Mouse (Mus musculus): ENCODE results near the gene Rtn1. TPM values are rescaled to one million over a fixed set of nuclear protein-coding genes. Genes with fewer than 3 reads are reported as not detected.

Rtn1 gene
- polyA plus RNA-seq, 1 experiment from 2014 or later = 74.5 TPM

DNA sequence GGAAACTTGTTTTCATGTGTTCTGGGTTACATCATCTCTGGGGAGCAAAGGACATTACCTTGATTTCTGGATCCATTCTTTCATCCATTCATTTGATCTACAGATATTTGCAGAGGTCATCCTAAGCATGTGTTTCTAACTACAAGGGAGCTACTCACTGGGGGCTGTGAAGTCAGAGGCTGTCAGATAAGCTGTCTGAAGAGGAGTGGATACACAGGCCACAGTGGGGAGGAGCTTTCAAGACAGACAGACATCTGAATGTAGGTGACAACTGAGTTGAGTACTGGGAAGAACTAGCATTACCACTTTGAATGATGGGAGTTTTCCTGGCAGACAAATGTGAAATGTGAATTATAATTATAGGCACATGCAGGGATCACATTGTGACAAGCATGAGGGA is 168.3 kb downstream of the Rtn1 start:
- no peak for ATAC-seq
- Histone ChIP-seq H3K27ac (no peak overlapping the region), H3K4me2 (replicated peaks) (no peak overlapping the region), H3K27me3 (replicated peaks) (peaks cover 2% of the 10 kb centered on the region; the same call in 1 of the 2 replicates), H3K9ac (no peak overlapping the region), H3K4me3 (replicated peaks) (no peak overlapping the region), H3K4me1 (replicated peaks) (0 out of 2 replicates have a peak, but pooled peaks cover 4% of the 10 kb centered on the region), H3K9me3 (no peaks in the 10 kb centered on the region), H3K36me3 (no peaks in the 10 kb centered on the region)

DNA sequence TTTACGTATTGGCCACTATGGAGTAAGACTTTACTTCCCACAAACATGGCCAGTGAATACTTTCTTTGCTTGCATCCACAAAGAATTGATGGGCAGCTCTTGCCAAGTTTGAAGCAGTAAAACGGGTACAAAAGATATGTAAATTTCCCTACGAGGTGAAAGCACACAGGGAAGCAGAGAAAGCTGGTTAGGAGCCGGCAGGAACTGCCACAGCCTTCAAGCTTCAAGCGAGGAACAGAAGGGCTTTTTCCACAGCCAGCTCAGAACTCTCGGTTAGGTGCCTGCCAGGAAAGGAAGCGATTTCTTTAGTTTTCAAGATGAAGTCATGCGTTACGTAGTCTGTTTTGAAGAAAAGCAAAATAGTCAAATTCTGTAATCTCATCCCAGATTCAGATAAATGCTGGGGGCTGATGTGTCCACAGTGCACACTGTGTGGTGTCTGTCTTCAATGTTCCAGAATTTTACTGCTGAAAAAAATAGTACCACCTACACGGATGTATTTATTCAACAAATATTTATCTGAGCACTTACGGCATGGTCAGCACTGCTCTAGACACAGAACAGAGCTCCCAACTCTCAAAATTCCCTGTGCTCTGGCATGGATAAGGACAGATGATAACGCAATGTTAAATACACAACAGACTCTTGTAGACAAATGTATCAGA is 169.5 kb downstream of the Rtn1 start:
- WGBS = 38% methylated on average over 12 of the region's 12 CpGs

DNA sequence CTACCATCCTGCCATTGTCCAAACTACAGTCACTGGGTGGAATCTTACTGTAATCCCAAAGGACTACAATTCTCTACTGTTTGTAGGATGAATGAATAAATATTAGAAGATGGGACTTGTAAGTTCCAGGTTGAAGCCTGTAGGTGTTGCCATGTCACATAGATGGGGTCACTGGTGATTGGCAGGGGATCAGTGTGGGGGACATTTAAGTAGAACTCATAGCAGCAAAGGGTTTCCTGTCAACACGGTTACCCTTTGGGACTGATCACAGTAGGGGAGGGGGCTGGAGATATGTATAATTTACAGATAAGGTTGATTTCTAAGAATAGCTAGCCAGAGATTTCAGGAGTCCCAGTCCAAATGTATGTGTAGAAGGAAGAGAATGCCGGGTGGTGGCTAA is 171.6 kb downstream of the Rtn1 start:
- H3K36me3 ChIP-seq = no peaks in the 10 kb centered on the region
- peaks cover 2% of the 10 kb centered on the region; the same call in 1 of the 2 replicates for H3K27me3 ChIP-seq (replicated peaks)
- H3K9me3 ChIP-seq = no peaks in the 10 kb centered on the region
- peak overlapping the region; percentile 41; the same call in 1 of the 2 replicates for H3K9ac ChIP-seq
- ATAC-seq = no peak
- peak overlapping the region; percentile 45; the same call in 1 of the 2 replicates for H3K4me3 ChIP-seq (replicated peaks)
- 0 out of 2 replicates have a peak, but pooled peaks cover 4% of the 10 kb centered on the region for H3K4me1 ChIP-seq (replicated peaks)
- no peak overlapping the region for H3K27ac ChIP-seq
- 82% methylated on average over 2 of the region's 2 CpGs for WGBS
- peak overlapping the region; percentile 93 for H3K4me2 ChIP-seq (replicated peaks)

More for the DNA sequence above, 169.5 kb downstream of the Rtn1 start:
- Histone ChIP-seq H3K27ac (no peak overlapping the region), H3K9me3 (no peaks in the 10 kb centered on the region), H3K4me1 (replicated peaks) (0 out of 2 replicates have a peak, but pooled peaks cover 4% of the 10 kb centered on the region), H3K4me2 (replicated peaks) (no peak overlapping the region), H3K9ac (no peak overlapping the region), H3K4me3 (replicated peaks) (no peak overlapping the region), H3K36me3 (no peaks in the 10 kb centered on the region), H3K27me3 (replicated peaks) (peaks cover 2% of the 10 kb centered on the region; the same call in 1 of the 2 replicates)
- ATAC-seq = no peak

DNA sequence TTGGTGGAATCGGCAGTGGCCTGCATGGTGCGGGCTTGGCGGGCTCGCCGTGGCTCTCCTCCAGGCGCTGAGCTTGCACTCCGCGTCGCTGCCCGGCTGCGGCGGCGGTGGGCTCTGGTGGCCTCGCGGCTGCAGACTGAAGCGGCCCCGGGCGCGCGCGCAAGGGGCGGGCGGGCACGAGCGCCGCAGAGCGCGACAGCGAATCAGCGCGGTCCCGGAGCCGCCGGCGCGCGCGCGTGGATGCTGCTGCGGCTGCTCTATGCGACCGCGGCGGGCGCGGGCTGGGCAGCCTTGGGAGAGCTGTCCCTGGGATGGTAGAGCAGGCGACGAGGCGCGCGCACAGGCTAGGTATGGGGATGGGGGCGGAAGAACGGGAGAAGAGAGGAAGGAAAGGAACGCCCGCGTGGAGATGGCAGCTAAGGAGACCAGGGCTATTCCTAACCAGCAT is 172.3 kb downstream of the Rtn1 start:
- peaks cover 2% of the 10 kb centered on the region; the same call in 1 of the 2 replicates for H3K27me3 ChIP-seq (replicated peaks)
- 0 out of 2 replicates have a peak, but pooled peaks cover 4% of the 10 kb centered on the region for H3K4me1 ChIP-seq (replicated peaks)
- peak overlapping the region; percentile 93 for H3K4me2 ChIP-seq (replicated peaks)
- H3K27ac ChIP-seq = no peak overlapping the region
- no peaks in the 10 kb centered on the region for H3K36me3 ChIP-seq
- H3K9me3 ChIP-seq = no peaks in the 10 kb centered on the region
- WGBS = under 1% methylated on average over 51 of the region's 56 CpGs
- peak overlapping the region; percentile 45 for H3K4me3 ChIP-seq (replicated peaks)
- peak overlapping the region; percentile 41 for H3K9ac ChIP-seq
- peak; percentile 91 for ATAC-seq

DNA sequence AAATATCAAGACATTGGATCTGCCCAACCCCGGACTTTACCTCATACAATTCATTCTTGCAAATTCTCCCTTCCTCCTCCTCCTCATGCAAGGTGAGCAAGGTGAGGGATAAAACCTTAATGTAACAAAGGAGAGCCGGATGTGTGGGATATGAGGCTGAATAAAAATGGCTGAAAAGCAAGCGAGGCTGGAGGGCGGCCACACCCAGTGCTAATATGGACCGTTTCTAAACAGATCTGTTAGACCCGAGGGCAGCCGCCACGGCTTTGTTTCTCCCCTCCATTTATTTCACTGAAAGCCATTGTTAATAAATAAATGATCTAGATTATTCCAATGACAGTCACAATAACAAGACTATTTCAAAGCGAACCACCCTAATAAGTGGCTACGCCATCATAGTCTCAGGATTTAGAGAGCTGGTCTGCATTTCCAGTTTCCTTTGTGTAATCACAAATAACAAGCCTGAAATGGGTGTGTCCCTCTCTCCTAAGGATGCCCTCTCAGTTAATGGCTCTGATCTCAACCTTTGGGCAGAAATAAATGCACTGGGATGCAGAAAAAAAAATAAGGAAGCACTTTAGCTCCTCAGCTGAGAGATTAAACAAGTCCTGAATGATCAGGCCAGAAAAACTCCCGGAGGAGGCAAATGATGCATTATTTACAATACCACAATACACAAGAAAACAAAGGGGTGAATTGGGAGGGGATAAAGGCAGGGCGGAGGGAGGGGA is 173.1 kb downstream of the Rtn1 start:
- Histone ChIP-seq H3K4me2 (replicated peaks) (peak overlapping the region; percentile 93), H3K27ac (no peak overlapping the region), H3K9ac (no peak overlapping the region), H3K36me3 (no peaks in the 10 kb centered on the region), H3K9me3 (no peaks in the 10 kb centered on the region), H3K4me3 (replicated peaks) (peak overlapping the region; percentile 45), H3K4me1 (replicated peaks) (0 out of 2 replicates have a peak, but pooled peaks cover 4% of the 10 kb centered on the region), H3K27me3 (replicated peaks) (peaks cover 2% of the 10 kb centered on the region; the same call in 1 of the 2 replicates)
- ATAC-seq = 0 out of 2 replicates have a peak, but pooled peaks have one; percentile 9
- 46% methylated on average over 12 of the region's 12 CpGs for WGBS

DNA sequence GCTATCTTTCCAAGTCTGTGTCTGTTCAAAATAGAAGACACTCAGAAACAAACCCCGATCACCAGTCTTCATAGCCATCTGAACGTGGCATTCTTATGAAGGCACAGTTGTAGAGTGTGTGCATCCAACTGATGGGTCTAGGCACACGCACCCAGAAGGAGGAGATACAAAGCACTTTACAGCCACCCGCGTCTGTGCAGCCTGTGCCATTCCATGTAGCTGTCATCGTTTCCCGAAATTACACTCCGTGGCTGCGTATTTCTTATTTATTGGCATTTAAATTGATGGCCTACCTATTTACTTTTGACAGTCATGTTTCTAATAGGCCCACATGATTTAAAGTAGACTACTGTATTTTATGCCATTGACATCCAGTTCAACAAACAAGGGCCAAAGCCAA is 173.9 kb downstream of the Rtn1 start:
- no peak overlapping the region for H3K27ac ChIP-seq
- peaks cover 2% of the 10 kb centered on the region; the same call in 1 of the 2 replicates for H3K27me3 ChIP-seq (replicated peaks)
- H3K4me2 ChIP-seq (replicated peaks) = no peak overlapping the region
- H3K4me1 ChIP-seq (replicated peaks) = 0 out of 2 replicates have a peak, but pooled peaks cover 4% of the 10 kb centered on the region
- H3K9ac ChIP-seq = no peak overlapping the region
- H3K9me3 ChIP-seq = no peaks in the 10 kb centered on the region
- no peaks in the 10 kb centered on the region for H3K36me3 ChIP-seq
- 92% methylated on average over 9 of the region's 9 CpGs for WGBS
- no peak for ATAC-seq
- no peak overlapping the region for H3K4me3 ChIP-seq (replicated peaks)

DNA sequence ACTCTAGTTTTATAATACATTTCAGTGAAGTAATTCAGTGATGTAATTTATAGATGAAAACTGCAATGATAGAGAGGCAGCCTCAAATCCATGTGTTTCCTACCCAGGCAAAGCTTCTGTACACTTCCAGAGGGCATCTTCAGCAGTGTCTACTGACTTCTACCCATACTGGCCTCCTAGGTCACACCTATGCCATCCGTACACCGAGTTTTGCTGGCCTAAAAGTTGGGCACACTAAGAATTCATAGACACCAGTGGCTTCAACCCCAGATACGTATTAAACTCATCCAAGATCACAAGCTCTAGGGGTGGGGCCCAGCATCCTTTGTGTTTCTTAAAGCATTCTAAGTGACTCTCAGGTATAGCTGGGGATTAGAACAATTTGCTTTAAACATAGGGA is 174.7 kb downstream of the Rtn1 start:
- Histone ChIP-seq H3K4me3 (replicated peaks) (no peak overlapping the region), H3K27me3 (replicated peaks) (peaks cover 2% of the 10 kb centered on the region; the same call in 1 of the 2 replicates), H3K36me3 (no peaks in the 10 kb centered on the region), H3K9me3 (no peaks in the 10 kb centered on the region), H3K4me1 (replicated peaks) (0 out of 2 replicates have a peak, but pooled peaks cover 4% of the 10 kb centered on the region), H3K4me2 (replicated peaks) (no peak overlapping the region), H3K9ac (no peak overlapping the region), H3K27ac (no peak overlapping the region)
- ATAC-seq = no peak
- WGBS = 92% methylated on average over 3 of the region's 3 CpGs

DNA sequence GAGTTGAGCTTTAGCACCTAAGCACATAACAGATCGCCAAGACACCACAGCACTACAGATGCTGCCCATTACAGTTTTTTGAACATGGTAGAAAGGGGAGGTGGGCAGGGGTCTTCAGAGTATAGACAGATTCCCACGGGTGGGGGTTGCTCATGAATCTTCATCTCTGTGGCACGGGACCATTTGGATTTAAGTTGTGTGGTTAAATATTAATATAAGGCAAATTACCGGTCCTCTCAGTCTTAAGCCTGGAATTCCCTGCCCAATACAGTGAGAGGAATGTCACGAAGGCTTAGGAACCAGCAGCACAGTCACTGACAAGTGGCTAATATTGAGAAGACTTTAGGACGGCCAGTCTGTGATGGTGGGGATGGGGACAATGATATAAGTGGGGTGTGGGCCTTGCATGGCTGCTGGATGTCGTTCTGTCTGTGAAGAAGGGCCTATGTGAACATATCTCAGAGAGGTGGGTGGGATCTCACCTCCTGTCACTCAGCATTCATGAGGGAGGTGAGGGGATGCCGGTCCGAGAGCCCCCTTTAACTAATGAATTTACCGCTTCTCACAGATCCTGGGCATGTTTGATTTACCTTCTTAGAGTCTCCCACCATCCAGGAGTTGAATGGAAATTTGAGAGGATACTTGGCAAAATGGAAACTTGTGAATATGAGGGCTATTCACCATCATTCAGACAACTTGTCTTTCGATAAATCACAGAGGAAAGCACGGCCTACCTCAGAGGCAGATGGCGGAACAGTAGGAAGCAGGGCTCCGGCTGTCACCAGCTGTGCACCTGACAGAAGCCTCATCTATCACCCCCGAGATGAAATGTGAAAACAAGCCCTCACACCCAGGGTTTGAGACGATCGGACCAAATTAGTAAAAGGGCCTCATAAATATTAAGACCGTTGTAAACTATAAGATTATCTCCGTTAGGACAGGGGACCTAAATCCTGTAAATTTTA is 175.7 kb downstream of the Rtn1 start:
- no peak overlapping the region for H3K27ac ChIP-seq
- H3K4me2 ChIP-seq (replicated peaks) = no peak overlapping the region
- H3K9ac ChIP-seq = no peak overlapping the region
- H3K27me3 ChIP-seq (replicated peaks) = peaks cover 2% of the 10 kb centered on the region; the same call in 1 of the 2 replicates
- no peaks in the 10 kb centered on the region for H3K9me3 ChIP-seq
- ATAC-seq = no peak
- WGBS = 84% methylated on average over 19 of the region's 19 CpGs
- no peak overlapping the region for H3K4me3 ChIP-seq (replicated peaks)
- H3K36me3 ChIP-seq = no peaks in the 10 kb centered on the region
- H3K4me1 ChIP-seq (replicated peaks) = 0 out of 2 replicates have a peak, but pooled peaks cover 4% of the 10 kb centered on the region

DNA sequence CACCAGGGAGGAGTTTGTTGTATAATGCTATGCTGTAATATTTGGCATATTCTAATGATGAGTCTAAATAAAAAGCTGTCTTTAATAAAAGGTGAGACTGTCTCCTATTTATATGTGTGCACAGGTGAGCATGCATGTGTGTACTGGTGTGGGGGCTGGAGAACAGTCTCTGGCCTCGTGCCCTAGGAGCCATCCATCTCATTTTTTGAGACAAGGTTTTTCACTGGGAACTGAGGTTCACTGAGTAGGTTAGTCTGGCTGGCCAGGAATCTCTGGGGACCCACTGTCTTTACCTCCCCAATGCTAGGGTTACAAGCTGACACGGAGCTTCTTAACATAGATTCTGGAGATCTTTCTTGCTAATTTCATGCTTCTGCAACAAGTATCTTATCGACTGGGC is 176.7 kb downstream of the Rtn1 start:
- ATAC-seq = no peak
- Histone ChIP-seq H3K4me2 (replicated peaks) (no peak overlapping the region), H3K27me3 (replicated peaks) (peaks cover 2% of the 10 kb centered on the region; the same call in 1 of the 2 replicates), H3K4me1 (replicated peaks) (0 out of 2 replicates have a peak, but pooled peaks cover 4% of the 10 kb centered on the region), H3K4me3 (replicated peaks) (no peak overlapping the region), H3K9me3 (no peaks in the 10 kb centered on the region), H3K36me3 (no peaks in the 10 kb centered on the region), H3K27ac (no peak overlapping the region), H3K9ac (no peak overlapping the region)
- WGBS = 83% methylated on average over 3 of the region's 3 CpGs

DNA sequence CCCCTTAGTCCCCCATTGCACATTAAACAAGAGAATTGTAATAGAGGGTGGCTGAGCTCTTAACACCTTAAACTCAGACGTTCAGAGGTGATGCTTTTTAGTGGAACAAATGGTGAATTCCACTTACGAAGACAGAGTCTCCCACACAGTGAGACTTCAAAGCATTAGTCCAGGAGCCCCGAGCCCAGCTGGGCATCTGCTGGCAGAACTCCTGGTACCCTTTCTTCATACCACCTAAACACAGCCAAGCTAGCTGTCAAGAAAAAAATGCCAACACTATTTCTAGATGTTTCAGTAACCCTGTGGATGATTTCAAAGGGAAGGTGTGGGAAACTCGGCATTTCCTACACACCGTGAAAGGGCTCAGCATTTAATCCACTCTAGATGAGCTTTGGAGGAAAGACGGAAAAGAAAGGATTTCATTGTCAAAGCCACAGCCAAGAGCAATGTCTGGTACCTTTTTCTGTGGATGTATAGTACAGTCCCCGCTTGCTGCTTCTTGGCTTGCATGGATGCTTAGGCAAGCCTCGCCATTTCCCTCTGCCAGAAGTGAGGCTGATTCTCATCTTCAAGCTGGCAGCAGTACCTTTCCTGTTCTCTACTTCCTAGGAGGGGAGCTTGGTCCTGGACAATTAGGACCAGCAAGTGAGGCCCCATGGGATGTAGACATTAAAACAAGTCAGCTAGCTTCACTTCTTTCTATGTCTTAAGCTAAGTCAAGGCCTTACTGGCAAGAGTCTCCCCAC is 179.2 kb downstream of the Rtn1 start:
- Histone ChIP-seq H3K9ac (no peak overlapping the region), H3K9me3 (no peaks in the 10 kb centered on the region), H3K27me3 (replicated peaks) (no peaks in the 10 kb centered on the region), H3K27ac (no peak overlapping the region), H3K4me3 (replicated peaks) (no peak overlapping the region), H3K4me2 (replicated peaks) (no peak overlapping the region), H3K36me3 (no peaks in the 10 kb centered on the region), H3K4me1 (replicated peaks) (no peaks in the 10 kb centered on the region)
- no peak for ATAC-seq
- WGBS = 67% methylated on average over 8 of the region's 8 CpGs

DNA sequence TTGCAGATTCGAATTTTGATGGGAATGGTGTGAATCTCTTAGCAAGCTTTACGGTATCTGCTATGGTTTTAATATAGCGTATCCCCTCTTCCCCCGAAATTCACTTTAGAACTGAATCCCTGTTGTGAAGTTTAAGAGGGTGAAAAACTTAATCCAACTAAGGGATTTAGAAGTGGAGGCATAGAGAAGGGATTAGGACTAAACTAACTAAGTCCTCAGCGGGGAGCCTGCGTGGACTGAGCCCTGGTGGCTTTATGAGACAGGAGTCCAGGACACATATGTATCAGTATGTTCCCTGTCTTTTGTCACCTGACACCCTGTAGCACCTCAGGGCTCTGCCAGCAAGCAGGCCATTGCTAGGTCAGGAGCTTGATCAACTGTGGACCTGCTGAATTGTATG is 181.1 kb downstream of the Rtn1 start:
- 90% methylated on average over 6 of the region's 6 CpGs for WGBS
- no peaks in the 10 kb centered on the region for H3K27me3 ChIP-seq (replicated peaks)
- no peak overlapping the region for H3K4me3 ChIP-seq (replicated peaks)
- no peaks in the 10 kb centered on the region for H3K36me3 ChIP-seq
- no peak for ATAC-seq
- H3K9ac ChIP-seq = no peak overlapping the region
- H3K4me1 ChIP-seq (replicated peaks) = no peaks in the 10 kb centered on the region
- H3K4me2 ChIP-seq (replicated peaks) = no peak overlapping the region
- H3K27ac ChIP-seq = no peak overlapping the region
- no peaks in the 10 kb centered on the region for H3K9me3 ChIP-seq
